Mouse (Mus musculus) CH12.LX (cell line): ENCODE results near the gene Hectd2. TPM values are rescaled to one million over a fixed set of nuclear protein-coding genes. Genes with fewer than 3 reads are reported as not detected.

Experiments
- DNase-seq: peaks from one replicate; pipeline ENCODE4 v3.0.0-alpha.2; 2013; ENCODE audit errors: extremely low read depth
- H3K27ac ChIP-seq: 2 replicates; pipeline ENCODE4 v1.5.1; 2012; ENCODE audit warnings: low read depth, mild to moderate bottlenecking, control low read depth, moderate library complexity; ENCODE audit not compliant: insufficient read depth
- H3K27me3 ChIP-seq: replicated peaks from 2 replicates; pipeline ENCODE3; 2012; ENCODE audit warnings: inconsistent platforms
- H3K36me3 ChIP-seq, 2 experiments: replicated peaks in 1 of 2; 2 replicates each; pipeline versions ENCODE3 to v1.6.1; 2012; ENCODE audit warnings: inconsistent platforms in 1 of 2, low read length in 1 of 2, mild to moderate bottlenecking in 1 of 2, mixed read lengths in 1 of 2, moderate library complexity in 1 of 2; ENCODE audit not compliant: control insufficient read depth in 1 of 2, insufficient read depth in 1 of 2
- H3K4me1 ChIP-seq, 2 experiments: 2 replicates each; pipeline ENCODE4 v1.6.1; 2012; ENCODE audit warnings: inconsistent platforms in 1 of 2, moderate library complexity in 1 of 2; ENCODE audit not compliant: insufficient read depth in 2 of 2, control insufficient read depth in 1 of 2
- H3K4me2 ChIP-seq: 2 replicates; pipeline ENCODE4 v1.6.1; 2012; ENCODE audit warnings: low read depth, mild to moderate bottlenecking, control low read depth; ENCODE audit not compliant: poor library complexity, insufficient read depth, severe bottlenecking
- H3K4me3 ChIP-seq, 3 experiments: fragments of 150-350 bp in 1 of 3; sonication (generic) in 1 of 3; replicated peaks in 1 of 3; 2 replicates each; pipeline versions ENCODE3 to v1.5.1; 2011 to 2012; ENCODE audit warnings: low read depth in 2 of 3, low read length in 2 of 3, mild to moderate bottlenecking in 2 of 3, moderate library complexity in 2 of 3, control low read depth in 1 of 3, improper control_type of control experiment in 1 of 3, inconsistent platforms in 1 of 3, mixed read lengths in 1 of 3; ENCODE audit not compliant: poor library complexity in 1 of 3
- H3K79me2 ChIP-seq: replicated peaks from 2 replicates; pipeline ENCODE4 v1.6.1; 2012; ENCODE audit warnings: mild to moderate bottlenecking, moderate library complexity; ENCODE audit not compliant: control insufficient read depth, poor library complexity, insufficient read depth, severe bottlenecking; ENCODE audit errors: extremely low read depth
- H3K9ac ChIP-seq: 2 replicates; pipeline ENCODE4 v1.6.1; 2012; ENCODE audit warnings: low read depth, mild to moderate bottlenecking, control low read depth, moderate library complexity; ENCODE audit not compliant: insufficient read depth
- H3K9me3 ChIP-seq: replicated peaks from 2 replicates; pipeline ENCODE3; 2012; ENCODE audit warnings: low read length, inconsistent platforms, mixed read lengths
- BHLHE40 ChIP-seq: IDR thresholded peaks from 2 replicates; pipeline ENCODE4 v1.6.1; 2011; ENCODE audit warnings: mild to moderate bottlenecking, low read depth, low read length, improper control_type of control experiment
- EP300 ChIP-seq: IDR thresholded peaks from 2 replicates; pipeline ENCODE4 v1.6.1; 2011; ENCODE audit warnings: low read length, improper control_type of control experiment
- ETS1 ChIP-seq: conservative IDR thresholded peaks from 2 replicates; pipeline ENCODE4 v1.6.1; 2012; ENCODE audit warnings: low read depth, mild to moderate bottlenecking, inconsistent platforms, low read length, improper control_type of control experiment, moderate library complexity
- GABPA ChIP-seq: IDR thresholded peaks from 2 replicates; pipeline ENCODE4 v1.6.1; 2012; ENCODE audit warnings: low read depth, low read length, improper control_type of control experiment, inconsistent platforms; ENCODE audit not compliant: insufficient replicate concordance
- JUN ChIP-seq: IDR thresholded peaks from 2 replicates; pipeline ENCODE4 v1.6.1; 2011; ENCODE audit warnings: low read depth, mild to moderate bottlenecking, low read length, improper control_type of control experiment, moderate library complexity; ENCODE audit not compliant: insufficient read depth
- JUND ChIP-seq: conservative IDR thresholded peaks from 2 replicates; pipeline ENCODE4 v1.6.1; 2011; ENCODE audit warnings: low read depth, low read length, improper control_type of control experiment
- KAT2A ChIP-seq: IDR thresholded peaks from 2 replicates; pipeline ENCODE4 v1.6.1; 2012; ENCODE audit warnings: low read length, improper control_type of control experiment, inconsistent platforms; ENCODE audit not compliant: insufficient replicate concordance
- MAFK ChIP-seq: IDR thresholded peaks from 2 replicates; pipeline ENCODE4 v1.6.1; 2011; ENCODE audit warnings: low read length, improper control_type of control experiment; ENCODE audit not compliant: insufficient replicate concordance
- MYC ChIP-seq: IDR thresholded peaks from 2 replicates; pipeline ENCODE4 v1.6.1; 2011; ENCODE audit warnings: low read depth, mild to moderate bottlenecking, improper control_type of control experiment, low read length
- NELFE ChIP-seq: IDR thresholded peaks from 2 replicates; pipeline ENCODE4 v1.6.1; 2011; ENCODE audit warnings: low read depth, low read length, improper control_type of control experiment
- NRF1 ChIP-seq: IDR thresholded peaks from 2 replicates; pipeline ENCODE4 v1.6.1; 2014; ENCODE audit warnings: low read depth, mild to moderate bottlenecking, inconsistent platforms, low read length, improper control_type of control experiment, moderate library complexity
- POLR2A ChIP-seq: IDR thresholded peaks from 2 replicates; pipeline ENCODE4 v1.6.1; 2011; ENCODE audit warnings: low read depth, mild to moderate bottlenecking, improper control_type of control experiment, low read length
- RAD21 ChIP-seq: IDR thresholded peaks from 2 replicates; pipeline ENCODE4 v1.6.1; 2011; ENCODE audit warnings: low read depth, mild to moderate bottlenecking, low read length, improper control_type of control experiment, moderate library complexity
- SIN3A ChIP-seq: IDR thresholded peaks from 2 replicates; pipeline ENCODE4 v1.6.1; 2012; ENCODE audit warnings: low read length, improper control_type of control experiment, inconsistent platforms
- SMC3 ChIP-seq: IDR thresholded peaks from 2 replicates; pipeline ENCODE4 v1.6.1; 2011; ENCODE audit warnings: low read depth, low read length, improper control_type of control experiment
- TCF12 ChIP-seq: IDR thresholded peaks from 2 replicates; pipeline ENCODE4 v1.6.1; 2014; ENCODE audit warnings: low read depth, mild to moderate bottlenecking, inconsistent platforms, low read length, improper control_type of control experiment
- UBTF ChIP-seq: IDR thresholded peaks from 2 replicates; pipeline ENCODE4 v1.6.1; 2012; ENCODE audit warnings: low read depth, mild to moderate bottlenecking, inconsistent platforms, low read length, improper control_type of control experiment, moderate library complexity
- USF1 ChIP-seq: IDR thresholded peaks from 2 replicates; pipeline ENCODE4 v1.6.1; 2014; ENCODE audit warnings: low read depth, mild to moderate bottlenecking, inconsistent platforms, low read length, improper control_type of control experiment
- ZMIZ1 ChIP-seq: IDR thresholded peaks from 2 replicates; pipeline ENCODE4 v1.6.1; 2012; ENCODE audit warnings: low read depth, mild to moderate bottlenecking, inconsistent platforms, low read length, improper control_type of control experiment
- ZNF384 ChIP-seq: IDR thresholded peaks from 2 replicates; pipeline ENCODE4 v1.6.1; 2012; ENCODE audit warnings: low read depth, low read length, improper control_type of control experiment, inconsistent platforms
- dilution Hi-C: fragments of 300-500 bp; cut with MboI; formaldehyde crosslinking; loops from 2 replicates; pipeline ENCODE4 v1.14.3; 2020; ENCODE audit warnings: low sequenced_read_pairs; ENCODE audit not compliant: extremely low pct_unique_long_range_greater_than_20kb, extremely low pct_ligation_motif_present
- in situ Hi-C: fragments of 300-500 bp; cut with MboI; formaldehyde crosslinking; loops from 3 replicates; pipeline ENCODE4 v1.14.3; 2019; ENCODE audit warnings: low sequenced_read_pairs, low pct_ligation_motif_present, low pct_unique_long_range_greater_than_20kb, mixed read lengths
- polyA plus RNA-seq: library from polyadenylated mRNA; unstranded; fragments of >175 nt; gene quantifications from 2 replicates; pipeline ENCODE4 v1.2.1, GENCODE M21; 2012; ENCODE audit warnings: low read depth; ENCODE audit not compliant: insufficient read length
- total RNA-seq, 2 experiments: library from RNA; depleted of rRNA; stranded (reverse); fragments of 300-350 nt in 1 of 2; fragments of >200 nt in 1 of 2; gene quantifications; 2 replicates each; pipeline ENCODE4 v1.2.3; 2012 to 2014

Hectd2 gene
- total and polyA plus RNA-seq, 3 experiments = 0.08 to 0.78 (median 0.56) TPM

- Histone ChIP-seq H3K36me3 (no peaks in the 10 kb centered on the region), H3K4me2 (no peak overlapping the region), H3K9me3 (no peaks in the 10 kb centered on the region), H3K9ac (no peak overlapping the region), H3K27me3 (no peaks in the 10 kb centered on the region), H3K4me3 (no peak overlapping the region), H3K4me1 (no peaks in the 10 kb centered on the region), H3K27ac (no peak overlapping the region), H3K79me2 (no peaks in the 10 kb centered on the region)
- no peak for DNase-seq
- TF ChIP-seq NELFE = no peak
- TF ChIP-seq TCF12 = no peak
- no peak for TF ChIP-seq EP300
- TF ChIP-seq GABPA = no peak
- TF ChIP-seq JUND = no peak
- no peak for TF ChIP-seq UBTF
- TF ChIP-seq ETS1 = no peak
- TF ChIP-seq POLR2A = no peak
- no peak for TF ChIP-seq NRF1
- TF ChIP-seq SIN3A = no peak
- TF ChIP-seq JUN = no peak
- TF ChIP-seq USF1 = no peak
- no peak for TF ChIP-seq MAFK
- TF ChIP-seq SMC3 = no peak
- TF ChIP-seq RAD21 = no peak
- TF ChIP-seq BHLHE40 = no peak
- TF ChIP-seq ZMIZ1 = no peak
- no peak for TF ChIP-seq MYC
- in situ Hi-C loops = no loop called here
- dilution Hi-C loops = no loop called here
Observed at GRCm38 (mm10) chr19:36504716-36505115, 49.7 kb upstream of the Hectd2 start.

- H3K27me3 ChIP-seq = no peaks in the 10 kb centered on the region
- dilution Hi-C loops (no loop called here), in situ Hi-C loops (no loop called here)
- H3K9me3 ChIP-seq = no peaks in the 10 kb centered on the region
- no peak for DNase-seq
- H3K4me3 ChIP-seq = no peak overlapping the region
- no peak overlapping the region for H3K4me2 ChIP-seq
- H3K4me1 ChIP-seq = no peaks in the 10 kb centered on the region
- no peak for TF ChIP-seq ZNF384
- TF ChIP-seq ZMIZ1 = no peak
- no peak for TF ChIP-seq KAT2A
- no peaks in the 10 kb centered on the region for H3K36me3 ChIP-seq
- H3K27ac ChIP-seq = no peak overlapping the region
- H3K79me2 ChIP-seq = no peaks in the 10 kb centered on the region
- H3K9ac ChIP-seq = no peak overlapping the region
Observed at GRCm38 (mm10) chr19:36511305-36511704, 43.1 kb upstream of the Hectd2 start.
